Mouse (Mus musculus) left cerebral cortex, postnatal 25 days (tissue): ENCODE measurements around the gene Ttpal. TPM values are rescaled to one million over a fixed set of nuclear protein-coding genes. Genes with fewer than 3 reads are reported as not detected.
A peak's percentile ranks its signal among the peaks of the same experiment; 100 is the strongest.
"Not testable (repeated sequence)": the region's sequence is repeated elsewhere in the genome, so short reads cannot be mapped to it uniquely, and the experiment has no call there.

Source experiments
- DNase-seq, 2 experiments: peaks; one replicate each; pipeline ENCODE4 v3.0.0; 2022; ENCODE audit warnings: low spot score in 2 of 2, mixed read lengths in 1 of 2
- intact Hi-C: fragments of 180-260 bp; cut with DNase I; formaldehyde crosslinking; loops from one replicate; pipeline ENCODE4 v1.15.1; 2025
- total RNA-seq, 2 experiments: library from RNA; stranded (reverse); gene quantifications; 2 replicates each; pipeline ENCODE4 v1.2.3; 2021

Ttpal gene
- total RNA-seq, 2 experiments from 2014 or later = 69.4 to 71.3 TPM

GRCm38 (mm10) chr2:163616652-163617227 is 14.6 kb downstream of the Ttpal start:
- DNase-seq = no peak
- intact Hi-C loops = no loop called here

- intact Hi-C loops = no loop called here
Measured at GRCm38 (mm10) chr2:163617232-163617863, 15.2 kb downstream of the Ttpal start.

DNA sequence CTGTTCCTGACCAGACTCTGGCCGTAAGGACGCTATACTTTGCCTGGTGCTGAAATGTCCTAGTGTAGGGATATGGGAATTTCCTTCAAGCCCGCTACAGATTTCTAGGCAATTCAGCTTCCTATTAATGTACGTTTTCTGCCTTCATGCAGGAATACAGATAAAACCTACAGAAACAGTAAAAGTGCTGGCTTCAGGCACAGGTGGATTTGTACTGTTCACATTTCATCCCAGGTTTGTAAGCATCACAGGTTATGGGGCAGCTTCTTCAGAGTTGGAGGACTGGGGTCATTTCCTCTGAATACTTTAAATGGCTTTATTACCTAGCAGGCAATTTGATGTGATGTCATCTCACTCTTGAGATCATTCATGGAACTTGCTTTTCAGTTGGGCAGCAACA is 15.8 kb downstream of the Ttpal start:
- DNase-seq = no peak
- intact Hi-C loops = no loop called here

More at GRCm38 (mm10) chr2:163617232-163617863, 15.2 kb downstream of the Ttpal start:
- no peak for DNase-seq

DNA sequence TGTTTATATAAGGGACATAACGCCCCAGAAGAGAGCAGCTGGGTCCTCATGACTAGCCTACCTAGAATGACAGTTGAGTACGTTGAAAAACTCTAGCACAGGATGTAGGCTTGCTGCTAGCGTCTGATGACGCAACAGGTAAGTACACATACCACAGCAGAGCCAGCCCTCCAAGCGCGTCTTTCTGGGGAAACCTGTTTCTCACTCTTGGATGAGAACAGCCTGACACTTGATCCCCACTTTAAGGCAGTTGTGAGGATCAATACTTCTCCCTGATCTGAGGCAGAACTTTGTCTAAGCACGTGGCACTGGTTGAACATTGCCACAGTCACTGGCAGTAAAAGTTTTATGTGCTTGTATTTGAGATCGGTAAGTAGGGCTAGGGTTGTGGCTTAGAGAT is 18.3 kb downstream of the Ttpal start:
- DNase-seq = no peak
- intact Hi-C loops = no loop called here

GRCm38 (mm10) chr2:163621401-163621800 is 19.3 kb downstream of the Ttpal start:
- DNase-seq, intact Hi-C loops: not testable (repeated sequence)

DNA sequence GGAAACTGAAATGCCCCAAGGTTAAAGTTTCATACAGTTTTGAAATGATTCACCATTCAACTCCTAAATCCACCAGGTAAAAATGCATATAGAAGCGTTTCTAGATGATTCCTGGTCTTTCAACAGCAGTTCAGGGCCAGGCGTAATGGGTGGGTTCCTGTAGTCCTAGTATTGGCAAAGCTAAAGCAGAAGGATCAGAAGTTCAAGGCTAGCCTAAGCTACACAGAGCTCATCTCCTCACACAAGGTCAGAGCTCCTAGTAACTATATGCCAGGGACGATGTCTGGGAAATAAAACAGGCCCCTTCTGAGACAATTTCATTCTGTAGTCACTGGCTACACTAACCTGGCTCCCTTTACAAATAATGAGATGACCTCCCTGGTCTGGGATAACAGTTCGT is 29.1 kb downstream of the Ttpal start:
- intact Hi-C loops = no loop called here
- no peak for DNase-seq

DNA sequence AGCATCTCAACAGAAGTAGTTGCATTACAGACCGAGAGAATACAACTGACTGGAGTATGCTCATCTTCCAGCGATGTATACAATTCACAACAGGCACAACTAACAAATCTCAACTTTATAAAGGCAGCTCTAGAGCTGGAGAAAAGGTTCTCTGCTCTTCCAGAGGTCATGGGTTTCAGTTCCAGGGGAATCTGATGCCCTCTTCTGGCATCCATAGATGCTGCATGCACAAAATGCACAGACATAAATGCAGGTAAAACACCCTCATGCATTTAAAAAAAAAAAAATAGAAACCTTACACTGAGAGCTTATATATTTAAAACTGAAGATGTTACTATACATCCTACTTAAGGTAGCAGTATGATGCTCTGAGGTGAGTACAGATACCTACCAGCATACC is 29.6 kb downstream of the Ttpal start:
- DNase-seq = no peak
- intact Hi-C loops = no loop called here

GRCm38 (mm10) chr2:163634211-163634610 is 32.1 kb downstream of the Ttpal start:
- DNase-seq = no peak
- intact Hi-C loops = no loop called here

DNA sequence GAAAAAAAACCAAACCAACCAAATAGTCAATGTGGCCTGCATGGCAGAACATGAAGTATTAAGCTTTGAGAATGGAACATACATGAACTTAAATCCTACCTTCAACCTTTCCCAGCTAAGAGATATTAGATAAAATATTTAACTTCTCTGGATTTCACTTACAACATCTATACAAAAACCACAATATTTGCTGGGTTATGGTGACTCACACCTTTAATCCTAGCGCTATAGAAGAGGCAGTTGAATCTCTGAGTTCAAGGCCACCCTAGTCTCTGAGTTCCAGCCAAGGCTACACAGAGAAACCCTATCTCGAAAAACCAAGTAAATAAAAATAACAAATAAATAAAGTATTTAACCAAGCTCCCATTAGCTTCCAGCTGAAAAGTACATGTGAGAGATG is 33.9 kb downstream of the Ttpal start:
- DNase-seq = no peak
- intact Hi-C loops = no loop called here

DNA sequence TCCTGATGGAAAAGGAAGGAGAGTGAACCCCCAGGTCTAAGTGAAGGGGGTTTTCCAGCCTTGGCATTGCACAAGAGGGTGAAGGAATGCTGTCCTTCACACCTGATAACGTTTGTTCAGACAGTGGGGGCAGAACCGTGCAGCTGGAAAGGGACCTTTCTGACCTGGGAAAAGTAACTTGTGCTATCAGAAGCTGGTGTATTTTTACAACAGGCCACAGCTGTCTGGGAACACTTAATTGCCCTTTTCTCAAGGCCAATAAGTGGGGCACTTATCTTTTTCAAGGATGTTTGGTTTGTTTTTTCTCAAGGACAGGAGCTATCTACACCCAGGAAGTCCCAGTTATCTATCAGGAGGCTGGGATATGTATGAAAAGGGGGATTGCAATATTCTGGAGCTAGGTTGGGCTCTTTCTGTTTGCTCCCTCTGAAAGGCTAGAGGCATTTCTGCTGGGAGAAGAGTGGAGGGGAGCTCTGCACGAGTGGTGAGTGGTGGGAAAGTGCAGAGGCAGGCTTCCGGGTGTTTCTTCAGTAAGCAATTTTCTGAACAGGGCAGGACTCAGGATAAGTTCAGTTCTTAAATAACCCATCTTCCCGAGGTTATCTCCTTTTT is 35.6 kb downstream of the Ttpal start:
- intact Hi-C loops = no loop called here
- DNase-seq = no peak

GRCm38 (mm10) chr2:163640493-163640892 is 38.4 kb downstream of the Ttpal start:
- DNase-seq = no peak
- intact Hi-C loops = no loop called here

- DNase-seq = no peak
- intact Hi-C loops = no loop called here
Measured at GRCm38 (mm10) chr2:163641681-163642080, 39.6 kb downstream of the Ttpal start.

DNA sequence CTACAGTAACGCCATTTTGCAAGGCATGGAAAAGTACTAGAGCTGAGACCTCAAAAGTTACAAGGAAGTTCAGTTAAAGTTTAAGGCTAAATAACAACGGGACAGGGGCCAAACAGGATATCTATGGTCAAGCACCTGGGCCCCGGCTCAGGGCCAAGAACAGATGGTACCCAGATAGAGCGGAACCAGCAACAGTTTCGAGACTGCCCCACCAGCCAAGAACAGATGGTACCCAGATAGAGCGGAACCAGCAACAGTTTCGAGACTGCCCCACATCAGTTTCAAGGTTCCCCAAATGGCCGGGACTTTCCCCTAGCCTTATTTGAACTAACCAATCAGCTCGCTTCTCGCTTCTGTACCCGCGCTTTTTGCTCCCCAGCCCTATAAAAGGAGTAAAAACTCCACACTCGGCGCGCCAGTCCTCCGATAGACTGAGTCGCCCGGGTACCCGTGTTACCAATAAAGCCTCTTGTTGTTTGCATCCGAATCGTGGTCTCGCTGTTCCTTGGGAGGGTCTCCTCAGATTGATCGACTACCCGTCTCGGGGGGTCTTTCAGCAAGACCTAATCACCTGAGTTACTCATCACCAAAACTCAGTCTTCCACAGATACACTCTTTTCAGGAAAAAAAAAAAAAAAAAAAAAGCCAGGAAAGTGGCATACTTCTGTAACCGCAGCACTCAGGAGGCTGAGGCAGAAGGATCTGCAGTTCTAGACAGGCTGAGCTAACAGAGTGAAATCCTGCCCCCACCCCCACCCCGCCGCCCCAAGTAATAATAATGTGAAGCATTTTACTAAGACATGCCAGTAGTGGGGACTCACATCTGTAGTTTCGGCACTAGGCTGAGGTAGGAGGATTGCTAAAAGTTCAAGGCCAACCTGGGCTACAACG is 40.8 kb downstream of the Ttpal start:
- intact Hi-C loops = no loop called here
- DNase-seq = peak in 1 of 2 experiments; percentile 52

DNA sequence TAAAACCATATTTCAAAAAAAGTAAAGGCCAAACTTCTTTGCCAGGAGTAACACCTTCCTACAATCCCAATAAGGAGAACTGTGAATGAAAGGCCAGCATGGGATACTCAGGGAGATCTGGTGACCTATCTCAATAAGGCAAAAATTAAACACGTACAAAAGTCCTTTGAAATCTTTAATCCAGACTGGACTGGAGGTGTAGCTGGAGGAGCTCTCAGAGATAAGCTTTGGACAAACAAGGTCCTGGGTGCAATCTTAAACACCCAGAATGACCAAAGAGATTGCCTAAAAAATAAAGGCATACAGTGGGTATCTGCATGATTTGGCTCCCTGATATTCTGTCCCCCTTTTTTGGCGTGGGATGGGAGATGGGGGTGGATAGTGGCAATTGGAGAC is 41.5 kb downstream of the Ttpal start:
- DNase-seq = no peak
- intact Hi-C loops = no loop called here

DNA sequence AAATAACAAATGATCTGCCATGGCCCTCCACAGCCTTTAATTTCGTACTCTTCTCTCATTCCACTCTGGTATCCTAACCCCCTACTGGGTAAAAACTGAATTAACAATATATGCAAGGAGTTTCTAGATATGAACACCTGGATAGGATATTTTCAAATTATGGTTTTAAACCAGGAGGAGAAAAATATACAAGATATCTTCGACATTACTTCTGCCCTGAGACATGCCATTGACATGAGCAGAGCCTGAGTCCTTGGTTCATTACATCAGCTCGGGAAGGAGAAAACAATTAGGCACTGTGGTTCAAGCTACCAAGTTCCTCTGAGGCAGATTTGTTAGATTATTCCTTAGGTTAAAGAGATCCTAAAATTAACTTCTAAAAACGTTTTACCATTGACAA is 41.9 kb downstream of the Ttpal start:
- DNase-seq = no peak
- intact Hi-C loops = loop anchor here (1.0 to 2.0 kb wide), 2 partner anchors 41 to 75 kb away; partner anchors contain the start of gene Ttpal

DNA sequence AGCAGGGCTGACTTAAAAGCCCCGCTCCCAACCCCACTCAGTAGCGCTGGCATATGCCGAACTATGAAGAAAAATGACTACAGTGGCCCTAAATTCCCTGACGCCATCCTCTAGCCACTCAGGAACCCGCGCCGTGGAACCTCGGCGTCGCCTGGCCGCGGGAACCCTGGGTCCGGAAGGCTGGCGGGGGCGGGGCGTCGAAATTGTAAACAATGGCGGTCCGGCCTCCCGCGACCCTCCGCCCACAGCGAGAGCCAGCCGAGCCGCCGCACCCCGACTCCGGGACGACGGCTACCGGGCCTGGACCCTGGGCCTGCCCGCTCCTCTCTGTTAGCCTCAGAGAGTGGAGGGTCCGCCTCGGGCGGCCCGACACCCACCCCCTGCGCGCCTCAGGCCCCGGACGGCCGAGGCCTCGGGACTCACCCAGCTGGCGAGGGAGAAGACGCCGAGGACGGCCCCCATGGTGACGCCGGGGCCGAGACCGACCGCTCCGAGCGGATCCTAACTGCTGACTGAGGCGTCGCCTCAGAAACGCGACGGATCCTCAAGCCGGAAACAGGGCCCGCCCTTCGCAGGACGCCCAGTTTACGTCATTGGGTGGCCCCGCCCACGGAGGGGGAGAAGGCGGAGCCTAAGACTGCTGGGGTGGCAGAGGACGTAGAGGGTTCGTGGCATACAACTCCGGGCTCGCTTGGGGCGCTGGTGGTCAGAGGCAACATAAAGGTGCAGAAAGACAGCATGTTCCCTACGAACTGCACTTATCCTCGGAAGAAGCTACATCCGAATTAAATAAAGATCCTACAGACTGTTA is 42.7 kb downstream of the Ttpal start, which contains the start of gene Serinc3:
TSS of gene Serinc3 (minus strand) at position 557 of the 811 bp plus-strand sequence.
- intact Hi-C loops = loop anchor here (1.0 to 2.0 kb wide), 2 partner anchors 42 to 75 kb away; partner anchors contain the start of gene Ttpal
- peak; percentile 98 for DNase-seq

DNA sequence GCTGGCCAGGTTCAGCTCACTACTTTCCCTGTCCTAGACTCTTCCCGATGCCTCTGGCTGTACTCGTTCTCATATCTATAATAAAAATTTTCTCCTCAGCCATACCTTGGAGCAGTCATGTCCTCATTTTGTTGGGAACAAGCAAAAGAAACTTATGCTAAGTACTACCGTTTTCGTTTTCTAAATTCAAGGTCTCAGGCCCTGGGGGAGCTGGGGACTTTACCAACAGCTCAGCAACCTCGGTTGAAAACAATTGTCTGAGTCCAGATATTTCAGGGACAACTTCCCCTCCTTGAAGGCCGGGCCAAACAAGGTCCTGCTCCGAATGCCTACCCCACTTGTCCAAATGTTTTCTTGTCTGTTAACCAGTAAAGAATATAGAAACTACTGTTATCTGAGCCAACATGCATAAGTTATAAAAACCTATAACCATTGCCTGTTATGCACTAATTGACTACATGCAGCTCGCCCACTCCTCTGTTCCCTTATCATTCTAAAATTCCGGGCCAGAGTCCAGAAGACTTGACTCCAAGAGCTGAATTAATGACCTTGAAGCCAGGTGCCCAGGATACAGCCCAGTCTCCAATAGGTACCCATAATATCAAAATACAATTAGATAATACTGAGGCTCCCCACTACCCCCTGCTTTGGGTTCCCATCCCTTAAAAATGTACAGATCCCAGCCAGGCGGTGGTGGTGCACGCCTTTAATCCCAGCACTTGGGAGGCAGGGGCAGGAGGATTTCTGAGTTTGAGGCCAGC is 43.8 kb downstream of the Ttpal start:
- no peak for DNase-seq
- intact Hi-C loops = loop anchor here (2.0 kb wide), 1 partner anchor 43 kb away; the partner anchor contains the start of gene Ttpal

DNA sequence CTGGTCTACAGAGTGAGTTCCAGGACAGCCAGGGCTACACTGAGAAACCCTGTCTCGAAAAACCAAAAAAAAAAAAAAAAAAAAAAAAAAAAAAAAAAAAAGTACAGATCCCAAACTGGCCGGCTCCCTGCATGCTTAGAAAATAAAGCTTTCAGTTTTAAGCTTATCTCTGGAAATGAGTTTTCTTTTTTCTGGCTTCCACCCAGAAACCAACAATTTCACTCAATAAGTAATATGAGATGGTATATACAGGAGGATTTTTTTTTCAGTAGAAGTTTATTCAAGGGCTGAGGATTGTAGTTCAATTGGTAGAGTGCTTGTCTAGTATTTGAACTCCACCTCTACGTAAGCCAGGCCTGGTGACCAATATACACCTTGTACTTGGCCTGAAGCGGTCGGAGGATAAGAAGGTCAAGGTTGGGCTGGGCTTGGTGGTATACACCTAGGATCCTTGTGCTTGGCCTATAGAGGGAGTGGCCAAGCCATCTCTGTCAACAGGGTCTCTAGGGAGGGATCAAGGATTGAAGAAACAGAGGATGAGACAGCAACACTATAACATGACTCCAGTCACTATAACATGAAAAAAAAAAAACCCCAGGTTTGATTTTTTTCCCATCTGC is 44.5 kb downstream of the Ttpal start:
- no peak for DNase-seq
- intact Hi-C loops = no loop called here
